Mouse (Mus musculus) embryo, embryonic 10 days (tissue): ENCODE results near the gene Tceanc2.
A peak's percentile ranks its signal among the peaks of the same experiment; 100 is the strongest.

Experiments used
- DNase-seq: peaks from one replicate; pipeline ENCODE4 v3.0.0-alpha.2; 2015; ENCODE audit warnings: low spot score

Gene Tceanc2

GRCm38 (mm10) chr4:107178182-107178829, 610 bp downstream of the Tceanc2 start, which contains the start of gene Tmem59:
TSS of gene Tmem59 (plus strand) at chr4:107178399.
- peak; percentile 96 for DNase-seq

DNA sequence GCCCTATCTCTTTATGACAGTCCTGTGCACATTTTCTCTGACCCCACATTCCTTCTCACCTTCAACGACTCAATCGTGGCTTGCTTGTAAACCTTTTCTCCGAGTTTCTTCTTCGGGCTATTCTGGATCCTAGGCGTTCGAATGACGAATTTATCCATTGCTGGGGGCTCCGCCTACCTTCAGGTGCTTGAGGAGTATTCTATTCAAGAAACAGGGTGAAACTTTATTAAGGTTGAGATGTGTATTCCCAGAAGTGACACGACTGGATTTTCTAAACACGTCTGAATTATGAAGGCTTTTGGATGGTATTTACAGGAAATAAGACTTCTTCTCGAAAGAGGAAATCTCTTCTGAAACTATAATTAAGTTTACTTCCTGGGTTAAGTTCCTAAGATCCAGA, 1.4 kb downstream of the Tceanc2 start:
- no peak for DNase-seq

DNA sequence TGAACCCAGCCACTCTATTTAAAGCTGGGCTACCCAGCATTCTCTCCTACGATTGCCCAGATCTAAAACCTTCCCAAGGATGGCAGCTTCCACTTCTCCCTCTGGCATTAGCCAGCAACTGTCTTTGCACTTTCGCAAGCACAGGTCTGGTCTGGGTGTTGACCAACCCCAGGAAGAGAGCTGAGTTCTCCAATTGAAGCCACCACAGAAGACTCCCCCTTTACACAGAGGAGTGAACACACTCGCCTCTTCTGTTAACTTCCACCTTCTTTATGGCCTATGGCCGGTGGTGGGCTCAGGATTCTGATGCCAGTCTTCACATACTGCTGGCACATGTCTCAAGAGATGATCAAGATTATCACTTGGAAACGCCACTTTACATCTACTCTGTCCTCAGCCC, 11.1 kb downstream of the Tceanc2 start:
- DNase-seq, result no peak

DNA sequence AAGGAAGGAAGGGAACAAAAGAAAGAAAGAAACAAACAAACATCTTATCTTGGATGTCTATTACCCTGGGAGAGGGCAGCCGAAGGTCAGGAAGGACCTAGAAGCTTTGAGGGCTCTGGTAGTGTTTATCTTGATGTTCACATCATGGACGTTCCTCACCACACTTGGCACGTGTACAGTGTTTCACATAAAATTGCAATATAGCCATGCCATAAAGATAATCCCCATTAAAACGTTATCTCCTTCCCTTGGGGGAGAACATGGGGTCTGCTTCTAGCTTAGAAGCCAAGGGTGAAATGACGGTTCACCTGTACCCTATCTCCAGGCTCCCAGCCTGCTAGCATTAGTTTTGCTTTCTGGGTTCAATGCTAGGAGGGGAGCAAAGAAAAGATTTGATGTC, 12.2 kb downstream of the Tceanc2 start:
- no peak for DNase-seq

DNA sequence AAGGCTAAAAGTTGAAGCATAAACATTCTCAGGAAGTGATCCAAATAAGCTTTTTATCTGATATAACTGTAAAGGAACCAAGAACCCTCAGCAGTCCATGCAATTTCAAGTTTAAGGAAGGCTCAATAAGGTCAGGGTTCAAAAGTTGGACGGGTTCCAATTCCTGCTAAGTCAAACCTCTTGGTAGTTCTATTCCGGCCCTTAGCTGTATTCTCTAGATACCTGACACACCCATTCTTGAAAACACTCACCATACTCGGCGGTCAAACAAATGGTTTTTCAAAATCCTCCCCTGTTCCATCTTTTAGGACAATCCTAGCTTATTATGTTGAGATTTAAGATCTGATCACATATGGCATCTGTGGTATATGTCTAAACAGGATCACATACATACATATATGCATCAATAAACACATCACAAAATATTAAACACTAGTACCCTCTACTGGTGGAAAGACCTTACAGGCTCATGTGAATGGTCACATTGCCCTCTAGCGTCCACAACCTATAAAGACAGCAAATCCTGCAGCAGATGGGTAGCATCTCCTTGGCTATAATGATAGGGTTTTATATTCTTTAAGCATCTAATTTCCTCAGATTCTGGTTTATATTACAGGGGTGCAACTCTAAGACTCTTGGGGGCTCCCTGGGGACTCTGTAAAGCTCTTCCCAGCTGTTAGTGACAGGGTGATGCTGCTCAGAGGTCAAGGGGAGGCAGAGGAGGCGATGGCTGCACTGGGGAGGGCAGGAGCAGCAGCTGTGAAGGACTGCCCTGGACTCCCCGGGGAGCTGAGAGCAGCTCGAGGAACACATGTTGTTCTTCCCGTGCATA, 14.9 kb downstream of the Tceanc2 start:
- DNase-seq, result peak; percentile 90

- no peak for DNase-seq
Measured at GRCm38 (mm10) chr4:107163341-107163740, 15.6 kb downstream of the Tceanc2 start.

- no peak for DNase-seq
Measured at GRCm38 (mm10) chr4:107160181-107160580, 18.7 kb downstream of the Tceanc2 start.

GRCm38 (mm10) chr4:107159166-107159773, 19.6 kb downstream of the Tceanc2 start:
- no peak for DNase-seq

DNA sequence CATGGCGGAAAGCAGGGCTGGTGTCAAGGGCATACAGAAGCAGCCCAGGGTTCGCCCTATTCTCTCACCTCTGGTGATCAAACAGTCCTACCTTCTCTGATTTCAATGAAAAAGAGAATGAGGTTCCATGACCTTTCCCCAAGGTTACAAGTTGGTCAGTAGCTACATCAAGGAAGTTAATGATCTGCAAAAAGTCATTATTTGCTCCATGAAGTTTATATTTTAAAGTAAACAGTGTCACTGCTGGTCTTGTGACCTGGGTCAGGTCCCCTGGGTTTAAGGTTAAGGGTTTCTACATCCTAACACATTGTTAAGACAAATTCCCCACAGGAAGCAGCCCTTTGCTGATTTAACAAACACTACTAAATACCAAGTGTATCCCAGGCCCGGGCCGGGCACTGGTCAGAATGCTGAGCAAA, 21.9 kb downstream of the Tceanc2 start:
- no peak for DNase-seq

- DNase-seq, result no peak
Measured at GRCm38 (mm10) chr4:107152571-107152970, 26.3 kb downstream of the Tceanc2 start.

DNA sequence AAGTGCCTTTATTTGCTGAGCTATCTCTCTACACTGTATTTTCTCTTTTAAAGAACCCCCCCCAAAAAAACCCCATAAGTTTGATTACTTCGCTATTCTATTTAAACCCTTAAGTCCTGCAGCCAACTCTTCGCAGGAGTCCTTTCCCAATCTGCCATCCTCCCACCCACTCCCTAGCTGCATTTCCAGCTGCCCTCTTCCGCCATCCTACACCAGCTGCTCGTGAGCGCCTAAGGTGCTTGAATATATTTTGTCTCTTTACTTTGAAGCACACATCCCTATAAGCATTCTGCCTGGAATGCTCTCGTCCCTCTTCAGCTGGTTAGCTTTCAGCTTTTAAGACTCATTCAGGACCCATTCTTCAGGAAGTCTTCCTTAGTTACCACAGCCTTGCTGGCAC, 27.9 kb downstream of the Tceanc2 start:
- no peak for DNase-seq

DNA sequence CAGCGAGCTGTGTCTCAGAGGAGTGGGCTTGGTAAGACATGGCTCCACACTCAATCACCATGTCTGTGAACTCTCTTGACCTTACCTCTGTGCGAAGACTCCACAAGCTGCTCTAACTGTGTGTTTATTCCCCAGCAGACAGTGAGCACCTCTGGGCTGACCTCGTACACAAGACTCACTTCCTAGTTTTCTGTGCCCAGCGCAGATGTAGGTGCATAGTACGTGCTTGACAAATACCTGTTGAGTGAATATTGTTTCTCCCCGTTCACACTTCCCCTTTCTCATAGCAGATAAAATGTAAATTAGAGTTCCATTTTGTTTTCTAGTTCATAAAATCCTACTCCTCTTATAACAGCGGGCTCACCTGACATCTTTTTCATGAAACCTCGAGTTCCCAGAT, 35.4 kb downstream of the Tceanc2 start:
- no peak for DNase-seq

DNA sequence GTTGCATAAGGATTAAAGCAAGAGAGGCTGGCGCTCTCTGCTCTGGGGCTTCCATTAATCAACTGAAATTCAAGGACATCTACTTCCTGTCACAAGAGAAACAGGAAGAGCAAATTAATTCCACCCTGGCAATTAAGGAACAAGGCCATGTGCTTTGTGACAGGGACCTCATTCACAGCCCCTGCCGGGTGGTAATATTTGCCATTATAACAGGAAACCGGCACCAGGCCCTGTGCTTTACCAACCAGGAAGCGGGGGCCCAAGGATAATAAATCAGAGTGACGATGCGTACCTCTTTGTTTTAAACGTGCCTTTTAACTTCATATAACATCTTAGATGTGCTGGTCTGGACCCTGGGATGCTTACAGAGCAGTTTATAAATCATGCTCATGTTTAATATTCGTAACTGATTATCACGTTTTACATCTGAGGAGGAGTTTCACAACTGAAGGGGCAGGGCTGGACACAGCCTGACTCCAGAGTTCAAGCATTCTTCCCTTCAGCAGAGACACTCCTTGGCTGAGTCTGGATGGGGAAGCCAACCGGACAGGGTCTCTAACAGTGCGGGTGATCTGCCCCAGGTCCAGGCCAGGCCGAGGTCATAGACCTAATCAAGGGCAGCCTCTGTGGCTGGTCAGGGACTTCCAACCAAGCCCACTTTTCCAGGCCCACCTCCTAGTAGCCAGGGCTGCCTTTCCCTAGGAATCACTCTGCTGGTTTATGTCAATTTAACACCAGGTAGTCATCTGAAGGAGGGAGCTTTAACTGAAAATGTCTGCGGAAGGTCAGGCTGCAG, 38.9 kb downstream of the Tceanc2 start:
- DNase-seq, result peak; percentile 74

GRCm38 (mm10) chr4:107138948-107139835, 39.7 kb downstream of the Tceanc2 start:
- DNase-seq, result no peak

- no peak for DNase-seq
Measured at GRCm38 (mm10) chr4:107136531-107136930, 42.4 kb downstream of the Tceanc2 start.

DNA sequence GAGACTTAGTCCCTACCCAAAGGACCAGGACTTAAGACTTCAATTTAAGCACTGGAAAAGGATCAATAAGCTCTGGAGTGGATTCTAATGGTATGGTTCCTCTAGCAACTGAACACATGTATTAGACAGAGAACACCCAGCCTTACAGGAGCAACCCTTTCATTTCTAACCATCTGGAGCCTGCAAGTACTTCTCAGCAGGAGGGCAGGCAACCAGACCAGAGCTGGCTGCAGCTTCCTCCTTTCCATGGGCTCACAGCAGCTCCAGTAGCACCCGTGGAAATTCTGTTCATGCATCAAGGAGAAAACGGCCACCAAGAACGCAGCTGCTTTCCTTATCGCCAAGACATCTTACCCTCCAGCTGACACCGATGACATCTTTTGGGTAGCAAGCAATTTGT, 43.3 kb downstream of the Tceanc2 start:
- no peak for DNase-seq

GRCm38 (mm10) chr4:107134891-107135290, 44.0 kb downstream of the Tceanc2 start:
- no peak for DNase-seq

GRCm38 (mm10) chr4:107130534-107130933, 48.4 kb downstream of the Tceanc2 start:
- peak; percentile 48 for DNase-seq

DNA sequence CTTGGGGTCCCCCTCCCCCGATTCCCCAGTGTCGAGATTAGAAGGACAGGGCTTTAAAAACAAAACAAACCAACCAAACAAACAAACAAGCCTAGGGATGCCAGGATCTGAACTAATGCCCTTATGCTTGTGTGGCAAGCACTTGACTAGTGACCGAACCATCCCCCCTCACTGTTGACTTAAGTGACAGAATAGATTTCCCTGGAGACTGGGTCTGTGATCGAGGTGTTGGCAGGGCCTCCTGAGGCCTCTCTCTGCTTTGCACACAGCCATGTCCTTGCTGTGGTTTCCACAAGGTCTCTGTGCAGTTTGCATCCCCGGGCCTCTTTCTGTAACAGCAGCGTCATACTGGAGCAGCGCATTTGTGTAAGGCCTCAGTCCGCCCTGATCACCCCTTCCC, 49.5 kb downstream of the Tceanc2 start:
- DNase-seq, result no peak

DNA sequence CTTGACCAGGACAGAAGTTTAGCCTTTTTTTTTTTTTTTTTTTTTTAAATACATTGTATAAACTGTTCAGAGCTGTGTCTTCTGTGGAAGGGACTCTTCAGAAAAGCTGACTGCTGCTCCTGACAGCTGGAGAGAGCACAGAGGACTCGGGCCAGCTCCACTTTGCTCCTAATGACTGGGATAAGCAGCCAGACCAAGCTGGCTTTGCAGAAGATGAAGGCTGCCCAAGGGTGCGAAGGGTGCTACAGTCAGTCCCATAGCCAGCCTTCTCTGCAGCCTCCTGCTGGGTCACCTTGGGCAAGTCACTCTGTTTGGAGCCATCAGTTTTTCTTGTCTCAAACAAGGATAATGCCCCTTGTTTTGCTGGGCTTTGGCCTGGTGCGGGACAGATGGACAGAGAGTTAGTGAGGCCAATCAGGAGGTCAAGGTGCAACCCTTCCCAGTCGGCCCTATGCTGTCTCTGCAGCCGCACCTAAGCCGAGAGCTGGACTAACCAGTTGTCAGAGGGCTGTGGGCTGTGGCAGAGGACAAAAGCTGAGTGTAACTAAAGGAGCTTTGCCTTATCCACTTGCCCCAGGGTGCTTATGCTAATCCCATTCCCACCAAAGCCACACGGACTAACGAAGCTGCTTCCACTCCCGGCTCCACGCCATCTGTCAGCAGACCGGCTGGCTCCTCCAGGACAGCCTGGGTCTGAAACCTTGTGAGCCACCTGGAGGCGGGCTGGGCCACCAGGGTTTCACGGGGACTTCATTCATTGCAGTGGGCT, 50.8 kb downstream of the Tceanc2 start:
- peak; percentile 60 for DNase-seq
